Mouse (Mus musculus) thymus, adult 2 months (tissue): Measurements from ENCODE around the gene C5ar2.

Source experiments
- CTCF ChIP-seq: fragments of 200-500 bp; IDR thresholded peaks from 2 replicates; pipeline ENCODE4 v1.5.1; 2012; ENCODE audit warnings: mild to moderate bottlenecking, control low read depth, low read length, moderate library complexity, borderline replicate concordance; ENCODE audit not compliant: control insufficient read depth, poor library complexity, insufficient read depth; ENCODE audit errors: extremely low read depth
- POLR2A ChIP-seq: fragments of 200-500 bp; IDR thresholded peaks from 2 replicates; pipeline ENCODE4 v1.6.1; 2012; ENCODE audit warnings: mild to moderate bottlenecking, low read length, control low read depth, moderate library complexity; ENCODE audit not compliant: control insufficient read depth, poor library complexity, insufficient read depth; ENCODE audit errors: extremely low read depth

DNA sequence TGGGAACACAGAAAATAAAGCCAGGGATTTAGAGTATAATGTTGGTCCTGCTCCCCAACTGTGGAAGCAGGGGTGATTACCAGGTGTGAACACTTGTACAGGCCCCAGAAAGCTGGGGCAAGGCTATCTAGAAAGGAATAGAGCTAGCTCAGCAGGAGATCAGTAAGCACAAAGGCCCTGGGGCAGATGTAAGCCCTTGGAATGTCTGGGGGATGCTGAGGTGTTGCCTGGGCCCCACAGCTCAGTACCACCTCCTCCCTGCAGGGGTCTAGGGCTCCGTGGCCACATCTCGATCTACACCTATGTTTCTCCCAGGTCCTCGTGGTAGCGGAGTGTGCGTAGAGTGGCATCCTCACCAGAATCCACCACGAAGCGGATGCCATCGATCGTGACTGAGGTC, 30.0 kb downstream of the C5ar2 start:
- TF ChIP-seq CTCF (no peak), POLR2A (no peak)
